Mouse (Mus musculus): ENCODE data around the gene Map2k6. TPM values are rescaled to one million over a fixed set of nuclear protein-coding genes. Genes with fewer than 3 reads are reported as not detected.

Map2k6 gene
- total RNA-seq, 2 experiments from 2014 or later, result 24.0 to 30.4 TPM

GRCm38 (mm10) chr11:110444576-110444975, 45.7 kb downstream of the Map2k6 start:
- intact Hi-C loops (cut with DNase I; ENCODE audit: low total_unique reads), result no loop called here
- DNase-seq, result no peak

- intact Hi-C loops (cut with DNase I; ENCODE audit: low total_unique reads), result no loop called here
- peak; percentile 34 for DNase-seq
These were observed 49.3 kb downstream of the Map2k6 start for GRCm38 (mm10) chr11:110448131-110448725.

DNA sequence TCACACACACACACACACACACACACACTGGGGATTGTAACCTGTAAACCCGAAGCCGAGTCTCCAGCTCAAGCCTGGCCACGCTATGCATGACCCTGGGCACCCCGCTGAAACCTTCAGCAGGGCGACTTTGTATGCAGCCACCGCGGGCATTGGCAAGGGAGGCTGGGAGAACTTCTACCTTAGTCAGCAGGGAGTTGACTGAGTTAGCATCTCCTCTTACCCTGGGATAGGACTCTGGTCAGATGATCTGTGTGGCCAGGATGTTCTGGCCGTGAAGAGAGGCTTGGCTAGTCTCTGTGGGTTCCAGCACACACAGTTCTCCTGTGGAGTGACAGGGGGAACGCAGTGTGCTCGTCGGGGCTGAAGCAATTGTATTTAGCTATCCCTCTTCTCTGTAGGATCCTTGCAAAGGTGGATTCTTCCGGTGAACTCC, 49.8 kb downstream of the Map2k6 start:
- intact Hi-C loops (cut with DNase I; ENCODE audit: low total_unique reads), result no loop called here
- peak; percentile 65 for DNase-seq

- no peak for DNase-seq
- intact Hi-C loops (cut with DNase I; ENCODE audit: low total_unique reads), result no loop called here
These were observed 50.3 kb downstream of the Map2k6 start for GRCm38 (mm10) chr11:110449183-110449582.

- peak; percentile 30 for DNase-seq
- intact Hi-C loops (cut with DNase I; ENCODE audit: low total_unique reads), result no loop called here
These were observed 51.3 kb downstream of the Map2k6 start for GRCm38 (mm10) chr11:110450091-110450757.

DNA sequence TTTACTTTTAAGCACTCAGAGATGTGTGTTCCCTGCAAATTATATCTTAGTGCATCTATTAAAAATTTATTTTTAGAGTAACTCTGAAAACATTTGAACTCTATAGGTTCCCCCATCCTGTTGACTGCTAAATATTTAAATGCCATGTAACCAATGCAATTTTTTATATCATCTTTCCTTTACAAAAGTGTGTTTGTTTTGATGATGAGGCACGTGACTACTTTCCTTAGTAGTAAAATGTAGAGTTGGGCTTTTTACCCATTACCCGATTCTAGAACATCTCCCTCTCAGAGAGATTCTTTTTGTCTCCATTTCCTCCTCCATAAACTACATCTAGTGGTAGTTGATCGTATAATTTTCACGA, 51.8 kb downstream of the Map2k6 start:
- intact Hi-C loops (cut with DNase I; ENCODE audit: low total_unique reads), result no loop called here
- DNase-seq, result no peak

GRCm38 (mm10) chr11:110451590-110451989, 52.7 kb downstream of the Map2k6 start:
- no peak for DNase-seq
- intact Hi-C loops (cut with DNase I; ENCODE audit: low total_unique reads), result no loop called here

GRCm38 (mm10) chr11:110453445-110454154, 54.7 kb downstream of the Map2k6 start:
- DNase-seq, result no peak
- intact Hi-C loops (cut with DNase I; ENCODE audit: low total_unique reads), result no loop called here

DNA sequence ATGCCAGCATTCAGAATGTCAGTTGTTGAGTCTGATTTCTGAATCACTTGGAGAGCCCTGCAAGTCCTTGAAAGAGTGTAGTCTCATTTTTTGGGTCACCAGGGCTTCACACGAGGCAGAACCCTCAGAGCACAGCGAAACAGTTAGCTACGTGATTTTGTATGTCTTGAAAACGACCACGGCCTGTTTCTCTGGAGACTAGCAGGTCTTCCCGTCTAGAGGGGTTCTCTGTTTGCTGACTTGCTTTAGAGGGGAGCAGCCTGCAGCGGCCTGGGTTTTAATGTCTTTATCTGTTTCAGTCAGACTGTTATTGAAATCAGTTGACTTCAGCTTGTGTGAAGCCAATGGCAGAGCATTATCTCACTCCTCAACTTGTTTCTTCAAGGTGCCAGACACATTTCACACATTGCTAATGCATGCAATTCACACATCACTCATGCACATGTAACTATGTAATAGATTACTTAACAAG, 58.6 kb downstream of the Map2k6 start:
- intact Hi-C loops (cut with DNase I; ENCODE audit: low total_unique reads), result no loop called here
- no peak for DNase-seq

- intact Hi-C loops (cut with DNase I; ENCODE audit: low total_unique reads), result no loop called here
- DNase-seq, result no peak
These were observed 61.6 kb downstream of the Map2k6 start for GRCm38 (mm10) chr11:110460480-110460879.

GRCm38 (mm10) chr11:110461560-110462331, 62.8 kb downstream of the Map2k6 start:
- DNase-seq, result no peak
- intact Hi-C loops (cut with DNase I; ENCODE audit: low total_unique reads), result no loop called here

GRCm38 (mm10) chr11:110462975-110463578, 64.2 kb downstream of the Map2k6 start:
- DNase-seq, result no peak
- intact Hi-C loops (cut with DNase I; ENCODE audit: low total_unique reads), result no loop called here

- intact Hi-C loops (cut with DNase I; ENCODE audit: low total_unique reads), result no loop called here
- no peak for DNase-seq
These were observed 64.9 kb downstream of the Map2k6 start for GRCm38 (mm10) chr11:110463801-110464200.

DNA sequence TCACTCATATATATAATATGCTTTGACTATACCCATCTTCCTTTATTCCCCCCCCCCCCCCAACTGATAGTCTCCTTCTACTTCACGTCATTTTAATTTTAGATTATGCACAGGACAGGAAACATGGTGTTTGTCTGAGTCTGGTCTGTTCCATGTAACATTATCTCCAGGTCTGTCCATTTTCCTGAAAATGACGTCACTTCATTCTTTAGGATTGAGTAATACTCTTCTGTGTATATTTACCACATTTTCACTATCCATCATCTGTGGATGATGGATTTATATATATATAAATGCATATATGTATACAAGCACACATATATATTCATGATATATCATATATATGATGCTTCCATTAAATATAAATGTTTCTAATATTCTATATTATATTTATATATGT, 70.1 kb downstream of the Map2k6 start:
- intact Hi-C loops (cut with DNase I; ENCODE audit: low total_unique reads), result no loop called here
- no peak for DNase-seq

DNA sequence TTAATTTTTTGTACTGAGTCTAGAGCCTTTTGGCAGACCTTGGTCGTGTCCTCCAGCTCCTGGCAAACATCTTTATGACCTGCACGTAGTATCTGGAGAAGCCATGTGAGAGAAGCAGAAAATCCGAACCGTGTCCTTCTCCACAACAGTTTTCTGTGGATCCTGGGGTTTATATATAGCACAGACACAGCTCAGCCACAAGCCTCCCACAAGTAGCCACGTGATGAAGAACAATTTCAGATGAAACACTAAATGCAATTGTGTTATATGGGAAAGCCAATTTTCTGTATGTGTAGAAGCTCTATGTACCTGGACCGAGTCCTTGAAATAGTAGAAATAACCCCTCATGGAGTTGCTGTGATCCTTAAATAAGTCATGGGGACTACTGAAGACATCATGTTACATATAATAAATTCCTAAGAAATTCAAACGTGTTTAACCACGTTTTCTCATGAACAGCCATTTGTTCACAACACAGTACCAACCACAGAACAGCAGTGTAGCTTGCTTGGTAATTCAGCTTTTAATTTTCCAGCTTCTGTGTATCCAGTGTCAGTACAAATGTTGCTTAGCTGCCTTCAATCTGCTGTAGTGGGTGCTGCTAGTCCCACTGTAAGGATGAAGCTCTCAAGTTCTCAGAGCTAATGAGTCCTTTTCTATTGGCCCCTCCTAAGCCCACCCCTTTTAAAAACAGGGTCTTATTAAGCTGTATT, 71.8 kb downstream of the Map2k6 start:
- no peak for DNase-seq
- intact Hi-C loops (cut with DNase I; ENCODE audit: low total_unique reads), result no loop called here

GRCm38 (mm10) chr11:110471362-110471761, 72.4 kb downstream of the Map2k6 start:
- intact Hi-C loops (cut with DNase I; ENCODE audit: low total_unique reads), result no loop called here
- no peak for DNase-seq

- no peak for DNase-seq
- intact Hi-C loops (cut with DNase I; ENCODE audit: low total_unique reads), result no loop called here
These were observed 73.2 kb downstream of the Map2k6 start for GRCm38 (mm10) chr11:110472078-110472477.

DNA sequence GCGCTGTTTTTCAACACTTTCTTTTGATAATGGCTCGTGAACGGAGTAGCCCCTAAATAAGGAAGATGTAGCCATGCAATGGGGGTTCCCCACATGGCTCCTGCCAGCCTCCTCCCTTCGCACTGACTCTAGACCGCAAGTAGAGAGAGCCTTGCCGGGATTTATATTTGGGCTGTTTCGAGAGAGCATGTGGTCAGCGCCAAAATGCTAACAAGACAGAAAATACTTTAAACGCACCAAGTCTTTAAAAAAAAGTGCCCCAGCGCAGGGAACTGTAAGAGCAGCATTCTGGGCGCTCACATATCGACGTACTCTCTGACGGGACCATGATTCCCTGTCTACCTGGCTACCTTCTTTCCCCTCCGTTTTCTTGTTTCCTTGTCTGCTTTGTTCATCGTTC, 74.6 kb downstream of the Map2k6 start:
- intact Hi-C loops (cut with DNase I; ENCODE audit: low total_unique reads), result no loop called here
- DNase-seq, result no peak

All from gastrocnemius, postnatal 14 days (tissue).